Mouse (Mus musculus): ENCODE measurements around the gene Nell1.
A peak's percentile ranks its signal among the peaks of the same experiment; 100 is the strongest.
"Not testable (repeated sequence)": the region's sequence is repeated elsewhere in the genome, so short reads cannot be mapped to it uniquely, and the experiment has no call there.

Gene Nell1

GRCm38 (mm10) chr7:49974841-49975440, at the start of gene Nell1:
Nell1 (plus strand) TSS chr7:49974864.
- DNase-seq = no peak

DNA sequence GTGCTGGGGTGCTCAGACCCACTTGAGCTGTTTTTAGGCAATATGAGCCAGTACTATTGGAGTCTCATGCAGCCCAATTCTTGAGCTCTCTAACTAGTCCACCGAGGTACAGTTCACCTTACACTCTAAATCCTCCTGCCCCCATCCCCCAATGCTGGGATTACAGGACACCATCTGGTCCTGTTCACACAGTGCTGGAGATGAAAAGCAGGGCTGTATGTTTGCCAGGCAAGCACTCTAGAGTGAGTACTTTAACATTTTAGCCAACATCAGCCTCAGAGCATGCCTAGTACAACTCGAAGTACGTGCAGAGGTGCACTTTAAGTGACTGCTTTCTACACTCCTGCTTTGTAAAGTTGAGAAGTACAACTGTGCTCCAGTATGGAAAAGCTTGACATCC, 46.1 kb upstream of the Nell1 start:
- DNase-seq = no peak

DNA sequence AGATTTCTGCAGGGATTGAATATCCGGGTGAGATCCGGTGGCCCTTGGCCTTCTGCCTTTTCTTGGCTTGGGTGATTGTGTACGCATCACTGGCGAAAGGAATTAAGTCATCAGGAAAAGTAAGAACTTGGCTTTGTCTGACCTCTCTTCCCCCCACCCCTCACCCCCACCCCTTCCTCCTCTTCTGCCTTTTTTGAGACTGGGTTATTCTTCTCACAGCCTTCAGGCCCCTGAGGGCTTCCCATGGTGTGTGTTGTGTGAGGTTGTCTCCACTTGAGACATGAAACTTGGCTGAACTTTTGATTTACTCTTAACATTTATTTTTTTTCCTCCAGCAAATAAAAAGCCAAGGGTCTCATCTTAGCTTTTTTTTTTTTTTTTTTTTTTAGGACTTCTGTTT, 44.7 kb upstream of the Nell1 start:
- DNase-seq = no peak

- DNase-seq = not testable (repeated sequence)
These were observed 41.1 kb upstream of the Nell1 start for GRCm38 (mm10) chr7:49933386-49934115.

DNA sequence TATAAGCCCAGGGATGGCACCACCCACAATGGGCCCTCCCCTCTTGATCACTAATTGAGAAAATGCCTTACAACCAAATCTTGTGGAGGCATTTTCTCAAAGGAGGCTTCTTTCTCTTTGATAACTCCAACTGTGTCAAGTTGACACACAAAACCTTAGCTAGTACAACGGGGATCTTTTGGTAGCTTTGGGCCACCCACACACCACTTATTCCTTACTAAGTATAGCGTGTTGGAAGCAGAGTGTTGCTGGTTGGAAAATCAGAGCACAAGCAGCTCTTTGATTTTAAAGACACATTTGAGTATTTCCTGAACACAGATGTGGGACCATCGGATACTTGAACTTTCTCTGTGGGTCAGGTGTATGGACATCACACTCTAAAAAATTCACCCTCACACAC, 37.8 kb upstream of the Nell1 start:
- DNase-seq = no peak

DNA sequence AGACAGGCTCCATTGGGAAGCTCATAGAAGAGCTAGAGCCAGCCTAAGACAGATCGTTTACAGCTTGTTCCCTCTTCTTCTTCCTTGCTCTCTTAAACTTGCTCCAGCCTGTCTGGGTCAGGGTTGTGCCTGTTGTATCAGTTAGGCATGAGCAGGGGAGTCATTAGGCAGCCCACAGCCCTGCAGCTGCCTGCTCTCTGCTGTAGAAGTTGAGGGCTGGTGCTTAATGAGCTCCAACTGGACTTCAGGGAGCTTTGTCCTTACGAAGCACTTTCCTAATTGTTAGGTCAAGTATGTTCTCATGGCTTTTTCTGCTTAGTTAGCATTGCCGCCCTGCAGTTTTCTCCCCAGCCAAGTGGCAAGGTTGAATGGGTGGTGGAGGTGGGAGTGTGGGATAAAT, 32.6 kb upstream of the Nell1 start:
- DNase-seq = no peak

DNA sequence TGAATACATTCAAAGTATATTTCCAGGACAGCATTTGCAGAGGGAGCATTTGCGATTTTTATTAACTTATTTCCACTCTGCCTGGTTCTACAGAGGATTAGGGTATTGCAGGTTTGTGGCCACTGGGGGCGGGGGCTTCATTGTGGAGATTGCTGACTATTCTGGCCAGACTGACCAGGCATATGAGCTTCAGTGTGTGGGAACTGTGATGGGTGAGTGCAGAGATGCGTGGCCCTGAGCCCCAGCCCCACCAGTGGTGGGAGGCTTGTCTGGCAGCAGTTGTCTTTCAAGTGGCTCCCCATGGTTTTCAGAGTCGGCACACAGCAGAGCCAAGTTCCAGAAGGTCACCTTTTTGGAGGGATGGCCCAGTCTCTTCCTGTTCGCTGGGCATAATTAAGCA, 32.2 kb upstream of the Nell1 start:
- DNase-seq = no peak

DNA sequence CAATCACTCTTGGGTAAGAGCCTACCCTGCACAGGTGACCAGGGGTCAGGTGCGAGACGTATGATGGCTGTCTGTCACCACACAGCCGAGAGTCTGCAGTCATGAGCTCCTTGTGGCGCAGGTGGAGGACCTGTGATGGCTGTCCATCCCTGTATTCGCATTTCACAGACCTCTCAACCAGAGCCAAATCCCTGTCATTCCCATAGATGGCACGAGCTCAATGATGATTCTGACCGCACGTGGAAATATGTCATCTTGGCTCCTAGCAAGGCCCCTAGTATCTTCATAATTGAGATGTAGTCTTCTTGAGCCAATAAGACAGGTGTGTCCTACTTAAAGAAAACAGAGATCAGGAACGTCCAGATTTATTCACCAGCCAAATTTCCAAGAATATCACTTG, 28.0 kb upstream of the Nell1 start:
- peak in 1 of 2 experiments; percentile 8 for DNase-seq

DNA sequence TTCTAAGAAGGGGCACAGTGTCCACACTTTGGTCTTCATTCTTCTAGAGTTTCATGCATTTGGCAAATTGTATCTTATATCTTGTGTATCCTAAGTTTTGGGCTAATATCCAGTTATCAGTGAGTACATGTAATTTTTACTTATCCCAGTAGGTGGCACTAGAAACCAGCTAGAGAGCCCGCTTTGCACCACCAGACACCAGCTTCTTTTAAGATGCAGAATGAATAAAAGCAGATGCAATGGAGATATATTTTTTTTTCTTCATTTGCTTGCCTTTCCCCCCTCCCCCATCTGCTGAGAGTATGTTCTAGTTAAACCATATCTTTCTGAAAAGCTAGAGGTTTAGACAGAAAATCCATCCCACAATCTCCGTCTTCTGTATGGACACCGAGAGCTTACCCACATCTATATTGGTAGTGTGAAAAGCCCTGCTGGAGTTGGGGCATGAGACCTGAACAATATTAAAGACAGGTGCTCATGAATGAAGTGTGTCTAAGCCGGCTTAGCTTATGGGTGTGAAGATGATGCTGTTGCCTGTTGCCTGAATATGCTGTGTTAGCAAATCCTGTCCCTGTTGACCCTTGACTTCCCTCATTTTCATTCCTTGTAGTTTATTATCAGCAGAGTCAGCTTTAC, 21.0 kb upstream of the Nell1 start:
- peak; percentile 5 to 34 for DNase-seq

DNA sequence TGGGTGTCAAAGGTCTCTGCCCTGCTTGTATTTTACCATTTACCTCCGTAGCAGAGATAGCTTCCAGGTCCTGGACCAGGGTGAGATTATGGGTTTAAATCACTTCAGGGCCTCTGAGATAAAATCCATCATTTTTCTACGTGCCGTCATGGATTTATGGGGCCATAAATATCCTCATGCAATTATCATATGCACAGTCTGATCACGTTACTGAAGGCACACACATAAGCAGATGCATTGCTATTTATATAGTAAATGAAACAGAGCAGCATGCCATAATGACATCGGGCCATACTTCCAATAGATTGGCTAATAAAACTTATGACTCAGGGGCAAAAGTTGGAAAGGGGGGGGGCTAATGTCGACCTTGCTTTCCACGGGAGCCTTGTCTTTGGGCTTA, 19.8 kb upstream of the Nell1 start:
- no peak for DNase-seq

DNA sequence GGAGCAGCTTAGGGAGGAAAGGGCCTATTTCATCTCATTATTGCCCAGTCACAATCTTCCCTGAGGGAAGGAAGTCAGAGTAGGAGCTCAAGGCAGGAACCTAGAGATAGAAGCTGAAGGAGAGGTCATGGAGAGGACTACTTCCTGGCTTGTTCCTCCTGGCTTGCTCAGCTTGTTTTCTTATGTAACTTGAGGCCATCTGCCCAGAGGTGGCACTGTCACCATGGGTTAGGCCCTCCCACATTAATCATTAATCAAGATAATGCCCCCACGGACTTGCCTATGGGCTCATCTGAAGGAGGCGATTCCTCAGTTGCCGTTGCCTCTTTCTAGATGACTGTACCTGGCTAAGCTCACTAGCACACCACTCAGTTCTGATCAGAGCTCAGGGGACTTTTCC, 17.5 kb upstream of the Nell1 start:
- no peak for DNase-seq

- no peak for DNase-seq
These were observed 10.9 kb upstream of the Nell1 start for GRCm38 (mm10) chr7:49963764-49964163.

DNA sequence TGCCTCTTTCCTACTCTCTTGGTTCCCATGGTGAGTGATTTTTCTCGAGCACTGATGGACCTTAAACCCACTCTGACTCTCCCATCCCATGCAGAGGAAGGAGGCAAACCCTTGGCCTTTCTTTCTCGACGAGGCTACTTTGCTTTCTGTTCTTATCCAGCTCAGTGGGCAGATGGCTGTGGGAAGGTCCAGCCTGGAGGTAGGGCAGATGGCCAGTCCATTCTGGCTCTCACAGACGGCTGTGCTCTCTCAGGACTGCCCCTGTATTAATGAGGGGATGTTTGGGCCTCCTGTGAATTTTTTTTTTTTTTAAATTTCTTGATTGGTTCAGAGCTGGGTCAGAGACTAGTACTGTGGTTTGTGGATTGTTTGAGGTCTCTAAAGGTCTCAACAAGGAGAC, 5.1 kb upstream of the Nell1 start:
- DNase-seq = peak; percentile 9 to 21

DNA sequence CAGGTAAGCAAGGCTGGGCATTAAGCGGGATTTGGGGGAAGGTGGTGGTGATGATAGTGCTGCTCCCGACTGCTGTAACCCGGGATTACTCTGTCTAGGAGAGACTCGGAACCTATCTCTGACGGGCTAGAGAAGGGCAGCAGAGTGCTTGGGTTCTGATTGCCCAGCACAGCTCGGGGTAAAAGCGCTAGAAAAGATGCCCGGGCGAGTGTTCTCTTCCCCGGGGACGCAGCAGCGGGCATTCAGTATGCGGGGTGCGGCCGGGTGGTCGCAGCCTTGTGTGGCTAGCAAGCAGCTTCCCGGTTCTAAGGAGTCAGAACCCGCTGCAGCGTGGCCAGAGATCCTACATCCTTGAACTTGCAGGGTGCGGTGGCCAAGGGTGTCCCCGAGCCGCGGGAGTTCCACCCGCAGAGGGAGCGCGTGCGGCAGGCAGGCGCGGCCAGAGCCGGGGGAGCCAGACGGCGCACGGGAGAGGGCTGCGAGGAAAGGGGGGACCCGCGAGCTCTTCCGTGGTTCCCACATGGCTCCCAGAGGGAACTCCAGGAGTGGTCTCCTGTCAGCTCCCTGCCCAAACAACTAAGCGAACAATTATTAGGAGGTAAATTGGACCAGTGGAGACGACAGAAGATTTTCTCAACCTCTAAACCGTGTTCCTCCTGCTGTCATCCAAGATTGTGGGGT, 917 bp downstream of the Nell1 start:
- no peak for DNase-seq

DNA sequence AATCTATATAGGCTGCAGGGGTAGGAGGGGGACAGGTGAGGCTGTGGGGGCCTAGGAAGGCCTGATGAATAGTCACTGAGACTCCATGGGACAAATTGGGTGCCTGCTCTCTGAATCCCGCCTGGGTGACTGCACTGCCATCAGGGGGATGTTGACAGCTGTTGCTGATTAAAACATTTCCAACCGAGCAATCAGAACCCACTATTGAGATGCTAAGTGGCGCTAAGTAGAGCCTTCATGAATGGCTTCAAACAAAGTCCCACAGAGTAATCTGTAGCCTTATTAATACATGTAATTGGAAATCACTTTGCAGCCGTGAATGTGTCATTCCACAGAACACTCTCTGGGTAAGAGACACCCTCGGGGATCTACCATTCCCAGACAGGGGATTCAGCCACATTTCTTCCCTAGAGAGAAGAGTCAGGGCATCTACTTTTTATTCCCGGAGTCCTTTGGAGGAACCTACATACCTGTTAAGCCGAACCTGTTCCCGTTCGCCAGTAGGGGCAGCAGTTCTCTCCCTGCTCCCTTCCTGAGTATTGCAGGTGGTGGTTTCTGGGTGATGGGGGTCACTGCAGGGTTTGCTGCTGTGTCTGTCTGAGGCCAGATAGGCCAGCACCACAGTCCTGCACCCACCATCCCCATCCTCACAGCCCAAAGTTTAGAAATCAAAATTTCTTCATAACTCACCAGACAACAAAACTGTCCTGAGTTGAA, 7.0 kb downstream of the Nell1 start:
- DNase-seq = no peak

DNA sequence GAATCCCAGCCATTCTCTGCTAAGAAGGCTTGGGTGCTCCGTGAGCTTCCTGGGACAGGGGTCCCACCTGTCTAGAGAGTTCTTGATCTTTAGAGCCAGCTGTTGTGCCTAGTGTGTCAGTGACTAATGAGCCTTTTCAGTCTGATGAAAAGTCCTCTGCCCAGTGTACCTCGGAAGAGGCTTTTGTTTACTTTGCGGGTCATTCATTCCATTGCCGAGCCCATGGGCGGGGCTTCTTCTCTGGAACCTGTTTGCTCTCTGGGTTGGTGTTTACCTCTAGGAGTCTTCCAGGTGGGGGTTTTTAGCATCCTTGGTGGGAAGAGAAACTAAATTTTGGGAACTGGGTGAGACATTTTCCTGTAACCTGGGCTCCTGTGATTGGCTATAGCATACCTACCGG, 10.0 kb downstream of the Nell1 start:
- DNase-seq = no peak

GRCm38 (mm10) chr7:49985947-49986346, 11.3 kb downstream of the Nell1 start:
- no peak for DNase-seq

DNA sequence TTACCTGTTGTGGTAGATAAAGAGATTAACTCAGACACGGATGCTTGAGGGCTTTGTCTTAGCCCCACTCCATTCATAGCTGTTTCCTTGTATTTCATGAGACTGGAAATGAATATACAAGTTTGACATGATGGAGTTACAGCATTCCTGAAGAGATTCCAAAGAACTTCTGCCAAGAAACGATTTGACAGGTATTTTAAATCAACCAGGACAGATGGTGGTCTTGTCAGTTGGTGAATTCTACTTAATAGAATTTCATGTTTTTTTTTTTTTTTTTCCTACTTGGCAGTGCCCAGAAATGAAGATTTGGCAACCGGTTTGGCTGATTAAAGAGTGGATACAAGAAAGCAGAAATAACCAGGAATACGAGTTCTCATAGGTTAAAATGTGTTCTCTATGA, 24.7 kb downstream of the Nell1 start:
- DNase-seq = no peak

DNA sequence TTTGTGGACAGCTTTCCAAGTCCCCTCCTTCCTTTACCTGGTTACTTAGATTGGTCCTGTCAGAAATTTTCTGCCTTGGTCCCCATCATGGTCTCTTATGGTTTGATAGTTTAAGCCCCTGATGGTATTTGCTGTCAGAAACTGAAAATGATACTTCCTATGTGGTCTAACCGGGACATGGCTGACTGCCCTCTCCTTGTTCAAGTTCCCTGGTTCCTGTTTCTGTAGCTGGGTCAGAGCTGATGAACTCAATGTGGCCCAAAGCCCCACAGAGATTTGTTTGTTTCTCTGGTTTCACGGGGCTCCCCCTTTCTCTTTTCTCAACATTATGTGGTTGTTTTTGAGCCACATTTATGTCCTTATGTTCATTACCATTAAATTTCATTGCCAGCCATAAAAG, 30.6 kb downstream of the Nell1 start:
- no peak for DNase-seq

DNA sequence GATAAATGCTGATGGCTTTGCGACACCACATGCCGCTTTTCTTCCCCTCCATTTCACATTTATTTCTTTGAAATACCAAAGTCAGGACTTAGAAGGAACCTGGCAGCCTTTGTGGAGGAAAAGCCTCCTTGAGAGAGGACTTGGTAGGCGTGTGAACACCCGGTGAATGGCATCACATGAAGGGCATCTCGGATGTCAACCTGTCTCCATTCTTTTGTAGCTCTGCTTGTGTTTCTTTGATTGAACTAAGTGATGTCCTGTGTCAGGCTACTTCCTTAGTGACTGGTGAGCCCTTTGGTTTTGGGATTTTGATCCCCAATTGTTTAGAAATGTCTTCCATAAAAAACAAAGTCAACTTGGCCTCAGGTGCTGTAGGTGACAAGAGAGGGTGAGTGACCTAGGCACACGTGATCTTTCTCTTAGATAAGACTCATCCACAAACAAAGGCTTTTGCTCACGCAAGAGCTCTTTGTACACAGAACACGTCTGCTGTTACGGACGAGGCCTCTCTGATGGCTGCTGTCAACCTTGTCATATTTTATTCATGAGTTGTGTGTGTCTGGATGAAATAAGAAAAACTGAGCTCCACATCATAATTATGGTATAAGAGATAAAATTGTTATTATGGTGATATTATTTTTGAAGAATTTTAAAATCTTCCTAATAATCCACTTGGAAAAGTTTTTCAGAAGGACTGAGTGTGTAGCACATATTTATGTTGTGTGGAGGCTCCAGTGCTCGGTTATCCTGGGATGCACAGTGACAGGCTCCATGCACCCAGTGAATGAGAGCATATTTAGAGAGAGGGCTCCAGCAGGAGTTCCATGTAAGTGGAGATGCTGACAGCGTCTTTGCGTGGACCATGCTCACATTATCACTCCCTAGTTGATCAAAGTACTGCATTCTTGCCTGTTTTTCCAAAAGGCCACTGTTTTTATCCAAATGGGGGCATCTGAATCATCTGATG, 60.8 kb downstream of the Nell1 start:
- DNase-seq = no peak

DNA sequence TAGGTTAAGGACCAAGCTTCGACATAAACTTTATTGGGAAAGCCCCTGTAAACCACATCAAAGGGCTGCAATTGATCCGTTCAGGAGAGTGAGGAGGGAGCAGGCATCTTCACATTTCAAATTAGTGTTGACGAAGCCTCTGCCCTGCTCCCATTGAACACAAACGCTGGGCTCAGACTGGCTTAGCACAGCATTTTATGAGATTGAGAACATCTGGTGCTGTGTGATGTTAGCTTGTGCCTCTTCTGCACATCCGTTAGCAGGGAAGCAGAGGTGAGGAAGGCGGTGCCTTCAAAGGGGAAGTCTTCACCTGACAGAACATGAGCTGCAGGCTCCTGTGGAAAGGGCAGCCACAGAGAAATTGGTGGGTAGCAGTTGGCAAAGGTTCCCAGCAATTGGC, 66.4 kb downstream of the Nell1 start:
- no peak for DNase-seq

- no peak for DNase-seq
These were observed 75.5 kb downstream of the Nell1 start for GRCm38 (mm10) chr7:50050144-50050543.

Measured in cerebellum, adult 18-20 months (tissue).